Mouse (Mus musculus) erythroid progenitor cell, adult 5-6 weeks (primary cell): ENCODE data around the gene Tssc4. TPM values are rescaled to one million over a fixed set of nuclear protein-coding genes. Genes with fewer than 3 reads are reported as not detected.

Experiments
- ATAC-seq: replicated peaks from 2 replicates; pipeline ENCODE4 v1.8.0; 2016; ENCODE audit warnings: moderate number of reproducible peaks, mild to moderate bottlenecking, moderate TSS enrichment, inconsistent platforms; ENCODE audit not compliant: poor library complexity, low FRiP score, severe bottlenecking
- total RNA-seq, 2 experiments: library from RNA; stranded (forward) in 1 of 2; stranded (reverse) in 1 of 2; fragments of 150-400 nt in 1 of 2; fragments of 186-747, 209-891 nt in 1 of 2; gene quantifications; 2 replicates each; pipeline versions ENCODE4 v1.2.3 to v1.2.4; 2015 to 2017; ENCODE audit warnings: low replicate concordance in 2 of 2

Gene Tssc4
- total RNA-seq, 2 experiments from 2014 or later = 10.9 to 21.0 TPM

DNA sequence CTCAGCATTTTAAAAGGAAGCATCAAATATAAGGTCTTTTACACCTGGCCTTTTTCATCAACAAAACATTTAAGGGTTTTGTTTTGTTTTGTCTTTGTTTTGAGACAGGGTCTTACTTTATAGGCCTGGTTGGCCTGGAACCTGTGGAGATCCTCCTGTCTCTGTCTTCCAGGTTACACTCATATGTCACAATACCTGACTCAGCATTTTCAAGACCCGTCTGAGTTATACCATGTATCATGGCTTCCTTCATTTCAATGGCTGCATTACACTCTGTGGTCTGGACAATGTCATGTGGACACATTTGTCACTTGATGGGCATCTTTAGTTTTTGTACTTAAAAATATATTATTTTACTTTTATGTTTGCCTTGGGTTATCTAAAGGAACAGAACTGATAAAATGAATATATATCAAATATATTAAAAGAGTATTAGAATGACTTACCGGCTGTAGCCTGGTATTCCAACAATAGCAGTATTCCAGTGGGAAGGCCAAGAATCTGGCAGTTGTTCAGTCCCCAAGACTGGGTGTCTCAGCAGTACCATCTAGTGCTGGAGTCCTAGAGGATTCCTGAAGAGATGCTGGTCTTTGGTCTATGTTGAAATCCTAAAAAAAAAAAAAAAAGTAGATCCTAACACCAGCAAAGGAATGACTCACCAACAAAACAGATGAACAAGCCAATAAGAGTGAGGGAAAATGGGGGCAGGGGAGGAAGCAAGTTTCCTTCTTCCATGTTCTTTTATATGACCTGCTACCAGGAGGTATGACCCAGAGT, 24.8 kb upstream of the Tssc4 start:
- ATAC-seq = no peak

GRCm38 (mm10) chr7:143044826-143045206, 24.2 kb upstream of the Tssc4 start:
- no peak for ATAC-seq

DNA sequence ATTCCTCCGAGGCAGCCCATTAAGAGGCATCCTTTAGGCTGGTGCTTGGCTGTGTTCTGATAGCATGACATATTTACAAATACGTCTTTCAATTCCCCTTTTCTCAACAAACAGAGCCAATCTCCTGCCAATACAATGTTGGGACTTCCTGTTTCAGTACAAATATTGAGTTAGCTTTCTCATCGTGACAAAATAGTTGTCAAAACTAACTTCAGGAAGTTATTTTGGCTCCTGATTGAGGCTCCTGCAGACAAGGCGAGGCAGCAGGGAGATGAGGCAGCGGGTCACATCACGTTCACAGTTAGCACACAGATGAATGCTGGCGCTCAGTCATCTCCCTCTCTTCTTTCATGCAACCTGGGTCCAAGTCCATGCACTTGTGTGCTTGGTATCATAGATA, 22.7 kb upstream of the Tssc4 start:
- no peak for ATAC-seq

GRCm38 (mm10) chr7:143049331-143049730, 19.7 kb upstream of the Tssc4 start:
- no peak for ATAC-seq

- ATAC-seq = no peak
Measured at GRCm38 (mm10) chr7:143049841-143050816, 18.9 kb upstream of the Tssc4 start.

DNA sequence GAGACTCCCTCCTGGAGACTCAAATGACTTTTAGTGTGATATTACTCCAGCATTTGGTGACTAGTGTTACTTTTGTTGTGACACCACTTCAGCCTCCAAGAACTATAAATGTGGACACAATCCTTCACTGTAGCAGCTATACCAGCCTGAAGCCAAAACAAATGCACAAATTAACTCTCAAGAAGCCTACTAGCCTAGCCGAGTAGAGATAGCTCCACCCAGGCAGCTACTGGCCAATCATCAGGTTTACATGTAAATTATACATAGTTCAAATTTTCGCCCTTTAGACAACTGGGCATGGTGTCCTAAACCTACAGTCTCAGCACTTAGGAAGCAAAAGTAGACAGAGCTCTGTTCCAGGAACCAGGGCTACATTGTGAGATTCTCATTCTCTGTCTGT, 17.7 kb upstream of the Tssc4 start:
- ATAC-seq = peak; percentile 63

DNA sequence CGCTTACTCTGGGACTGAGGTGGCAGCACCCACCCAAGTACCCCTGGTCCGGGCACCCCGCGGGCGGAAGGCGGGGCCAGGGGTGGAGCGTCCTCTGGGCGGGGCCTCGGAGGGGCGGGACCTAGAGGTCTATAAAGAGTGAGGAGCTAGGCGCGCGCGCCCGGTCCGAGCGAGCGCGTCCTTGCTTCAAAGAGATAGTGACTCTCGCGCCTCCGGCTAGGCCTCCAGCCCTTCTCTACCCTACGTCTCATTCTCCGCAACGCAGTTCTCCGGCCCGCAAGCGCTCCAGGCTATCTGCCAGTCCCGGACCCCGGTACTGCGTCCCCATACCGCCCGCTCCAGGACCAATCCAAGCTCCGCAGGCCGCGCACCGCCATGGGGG, 16.4 kb upstream of the Tssc4 start, which contains the start of gene Cd81:
TSS of gene Cd81 (plus strand) at position 114 of the 382 bp plus-strand sequence.
- peak; percentile 78 for ATAC-seq

GRCm38 (mm10) chr7:143053008-143053899, 15.8 kb upstream of the Tssc4 start:
- ATAC-seq = peak; percentile 35

GRCm38 (mm10) chr7:143053961-143054611, 15.0 kb upstream of the Tssc4 start:
- no peak for ATAC-seq

- ATAC-seq = no peak
Measured at GRCm38 (mm10) chr7:143054612-143054965, 14.5 kb upstream of the Tssc4 start.

DNA sequence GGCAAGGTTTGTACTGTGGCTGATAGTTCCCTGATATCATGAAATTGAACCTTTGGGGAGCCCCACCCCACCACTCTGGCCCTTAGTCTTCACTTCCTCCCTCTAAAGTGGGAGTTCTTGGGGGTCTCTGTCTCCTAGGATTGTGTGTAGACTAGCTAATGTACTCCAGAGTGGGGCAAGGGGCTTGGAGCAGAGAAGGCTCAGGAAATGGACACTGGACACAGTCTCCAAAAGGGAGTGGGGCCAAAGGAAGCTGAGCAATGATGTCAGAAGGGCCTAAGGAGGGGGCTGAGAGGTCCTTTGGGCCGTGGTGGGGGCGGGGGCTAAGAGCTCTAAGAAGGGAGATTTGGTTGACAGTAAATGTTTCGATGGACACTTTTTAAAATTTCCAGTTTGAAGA, 14.0 kb upstream of the Tssc4 start:
- ATAC-seq = no peak

DNA sequence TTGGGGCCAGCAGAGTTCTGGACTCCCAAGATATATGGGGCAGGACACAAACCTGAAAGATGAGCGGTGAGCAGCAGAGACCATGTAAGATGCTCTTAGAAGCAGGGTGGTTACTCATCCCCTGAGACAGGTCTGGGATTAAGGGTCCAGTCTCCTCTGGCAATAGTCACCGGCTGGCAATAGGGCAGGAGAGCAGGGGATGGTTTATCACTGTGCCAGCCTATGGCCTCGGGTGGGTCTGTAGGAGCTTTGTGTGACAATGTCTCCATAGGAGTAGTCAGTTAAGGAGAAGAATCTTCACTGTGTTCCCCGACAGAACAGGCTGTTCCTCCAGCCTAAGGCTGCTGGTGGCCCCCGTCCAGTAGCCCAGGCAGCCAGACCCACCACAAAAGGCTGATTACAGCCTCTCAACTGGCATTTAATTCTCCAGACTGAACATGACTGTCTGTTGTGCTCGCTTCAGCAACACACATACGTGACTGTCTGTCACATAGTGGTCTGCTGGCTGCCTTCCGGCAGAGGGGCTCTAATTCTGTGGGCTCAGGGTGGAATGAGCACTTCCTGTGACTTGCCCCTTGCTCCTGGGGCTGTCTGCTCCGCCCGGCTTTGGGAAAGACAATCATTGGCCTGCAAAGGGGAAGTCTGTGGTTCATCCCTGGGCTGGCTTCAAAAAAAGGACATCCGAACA, 13.4 kb upstream of the Tssc4 start:
- ATAC-seq = no peak

- ATAC-seq = no peak
Measured at GRCm38 (mm10) chr7:143057023-143057422, 12.0 kb upstream of the Tssc4 start.

GRCm38 (mm10) chr7:143057667-143058220, 11.3 kb upstream of the Tssc4 start:
- ATAC-seq = peak; percentile 21

DNA sequence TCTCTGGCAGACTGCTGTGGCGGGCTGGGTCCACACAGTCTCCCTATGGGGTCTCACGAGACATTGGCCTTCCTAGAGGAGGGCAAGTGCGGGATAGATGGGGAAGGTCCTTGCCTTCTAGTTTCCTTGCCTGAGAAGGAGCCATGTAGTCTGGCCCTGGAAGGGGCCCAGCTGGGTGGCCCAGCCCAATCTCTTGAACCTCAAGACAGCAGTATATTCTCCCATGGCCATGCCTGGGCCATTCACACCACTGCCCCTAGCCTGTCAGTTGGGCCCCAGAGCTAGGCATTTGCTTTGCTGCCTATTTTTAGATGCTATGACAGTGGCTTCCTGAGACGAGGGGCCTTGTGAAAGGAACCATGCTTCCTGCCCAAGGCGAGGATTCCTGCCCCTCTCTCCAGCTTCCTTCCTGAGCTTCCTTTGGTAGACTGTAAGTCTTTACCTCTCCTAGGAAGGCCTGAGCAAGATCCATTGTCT, 10.8 kb upstream of the Tssc4 start:
- ATAC-seq = no peak

DNA sequence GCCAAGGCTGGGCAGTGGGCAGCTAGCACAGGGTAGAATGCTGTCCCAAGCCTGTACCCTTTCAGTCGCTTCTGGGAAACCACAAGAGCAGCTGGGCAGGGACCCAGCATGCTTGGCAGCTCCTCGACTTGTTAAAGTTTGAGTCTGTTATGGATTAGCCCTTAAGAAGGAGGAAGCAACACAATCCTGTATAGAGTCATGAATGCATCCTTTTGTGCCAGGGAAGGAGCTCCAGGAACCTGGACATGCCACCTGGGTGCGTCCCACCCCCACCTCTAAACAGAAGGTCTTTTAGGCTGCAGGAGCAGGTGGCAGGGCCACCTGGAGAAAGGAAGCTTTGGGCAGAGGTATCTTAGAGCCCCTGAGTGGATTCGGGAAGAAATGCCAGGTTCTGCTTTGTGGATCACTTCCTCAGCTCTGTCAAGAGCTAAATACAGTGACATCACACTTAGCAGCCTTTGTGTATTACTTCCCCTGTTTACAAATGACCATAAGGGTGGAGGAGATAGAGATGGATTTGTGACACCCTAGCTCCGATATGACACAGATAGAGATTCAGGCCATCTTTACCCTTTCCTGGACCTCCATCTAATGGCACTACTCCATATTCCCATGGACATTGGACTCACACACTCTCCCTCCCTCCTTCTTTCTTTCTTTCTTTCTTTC, 9.7 kb upstream of the Tssc4 start:
- ATAC-seq = no peak

- ATAC-seq = no peak
Measured at GRCm38 (mm10) chr7:143062704-143063103, 6.3 kb upstream of the Tssc4 start.

- ATAC-seq = no peak
Measured at GRCm38 (mm10) chr7:143064226-143064625, 4.8 kb upstream of the Tssc4 start.
